Mouse (Mus musculus): ENCODE results near the gene Pdzd2.

The Pdzd2 gene

GRCm38 (mm10) chr15:12739277-12740247 lies at the start of gene Pdzd2:
Pdzd2 (minus strand) TSS chr15:12739924.
- no peak for TF ChIP-seq GATA4 (IDR thresholded peaks at IDR 0.05; ENCODE audit: insufficient replicate concordance, low read length)

GRCm38 (mm10) chr15:12789406-12789867 lies 49.7 kb upstream of the Pdzd2 start:
- no peak for TF ChIP-seq GATA4 (IDR thresholded peaks at IDR 0.05; ENCODE audit: insufficient replicate concordance, low read length)

DNA sequence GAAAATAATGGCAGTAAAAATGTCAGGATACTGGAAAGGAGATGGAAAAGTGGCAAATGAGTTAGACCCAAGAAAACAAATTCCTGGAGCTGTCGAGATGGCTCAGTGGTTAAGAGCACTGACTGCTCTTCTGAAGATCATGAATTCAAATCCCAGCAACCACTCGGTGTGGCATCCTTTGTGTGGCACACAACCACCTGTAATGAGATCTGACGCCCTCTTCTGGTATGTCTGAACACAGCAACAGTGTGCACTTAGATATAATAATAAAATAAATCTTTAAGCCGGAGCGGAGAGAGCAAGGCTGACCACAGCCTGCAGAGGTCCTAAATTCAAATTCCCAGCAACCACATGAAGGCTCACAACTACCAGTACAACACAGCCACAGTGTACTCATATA lies 48.8 kb upstream of the Pdzd2 start:
- TF ChIP-seq GATA4 (IDR thresholded peaks at IDR 0.05; ENCODE audit: insufficient replicate concordance, low read length), result no peak

GRCm38 (mm10) chr15:12781729-12782326 lies 42.1 kb upstream of the Pdzd2 start:
- TF ChIP-seq GATA4 (IDR thresholded peaks at IDR 0.05; ENCODE audit: insufficient replicate concordance, low read length), result no peak

DNA sequence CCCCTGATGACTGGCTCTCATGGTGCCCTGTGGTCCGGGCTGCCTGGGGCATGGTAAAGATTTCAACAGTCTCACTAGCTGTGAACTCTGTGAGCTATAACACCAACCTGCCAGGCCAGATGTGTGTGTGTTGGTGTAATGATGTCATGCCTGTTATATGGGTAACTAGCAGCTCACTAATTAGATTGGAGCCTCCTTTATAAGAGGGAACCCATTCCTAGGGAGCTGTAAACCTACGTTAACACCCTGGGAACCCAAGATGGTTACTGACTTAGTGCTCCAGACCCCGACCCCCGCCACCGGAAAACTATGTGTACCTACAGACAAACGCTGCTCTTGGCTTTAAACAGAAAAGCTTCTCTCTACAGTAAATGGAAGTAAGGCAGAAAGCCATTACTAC lies 41.6 kb upstream of the Pdzd2 start:
- no peak for TF ChIP-seq GATA4 (IDR thresholded peaks at IDR 0.05; ENCODE audit: insufficient replicate concordance, low read length)

- TF ChIP-seq GATA4 (IDR thresholded peaks at IDR 0.05; ENCODE audit: insufficient replicate concordance, low read length), result no peak
These were observed 34.5 kb upstream of the Pdzd2 start for GRCm38 (mm10) chr15:12774149-12774753.

GRCm38 (mm10) chr15:12770958-12771357 lies 31.2 kb upstream of the Pdzd2 start:
- TF ChIP-seq GATA4 (IDR thresholded peaks at IDR 0.05; ENCODE audit: insufficient replicate concordance, low read length), result no peak

GRCm38 (mm10) chr15:12766848-12767247 lies 27.1 kb upstream of the Pdzd2 start:
- TF ChIP-seq GATA4 (IDR thresholded peaks at IDR 0.05; ENCODE audit: insufficient replicate concordance, low read length), result no peak

DNA sequence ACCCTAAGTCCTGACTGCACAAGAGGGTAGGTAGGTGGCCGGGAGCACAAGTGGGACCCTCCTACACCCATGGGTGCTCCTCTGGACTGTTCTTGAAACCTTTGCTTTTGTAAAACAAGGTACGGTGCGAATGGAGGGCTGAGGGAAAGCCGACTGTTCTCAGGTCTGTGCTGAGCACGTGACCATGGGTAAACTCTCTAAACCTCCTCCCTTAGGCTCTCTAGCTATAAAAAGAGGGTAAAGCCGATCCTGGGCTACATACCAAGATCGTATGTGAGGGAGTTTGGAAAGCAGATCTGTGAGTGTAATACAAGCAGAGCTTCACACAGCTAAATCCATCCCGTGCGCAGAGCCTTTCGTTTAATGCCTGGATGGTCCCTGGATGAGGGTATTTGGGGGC lies 23.4 kb upstream of the Pdzd2 start:
- no peak for TF ChIP-seq GATA4 (IDR thresholded peaks at IDR 0.05; ENCODE audit: insufficient replicate concordance, low read length)

DNA sequence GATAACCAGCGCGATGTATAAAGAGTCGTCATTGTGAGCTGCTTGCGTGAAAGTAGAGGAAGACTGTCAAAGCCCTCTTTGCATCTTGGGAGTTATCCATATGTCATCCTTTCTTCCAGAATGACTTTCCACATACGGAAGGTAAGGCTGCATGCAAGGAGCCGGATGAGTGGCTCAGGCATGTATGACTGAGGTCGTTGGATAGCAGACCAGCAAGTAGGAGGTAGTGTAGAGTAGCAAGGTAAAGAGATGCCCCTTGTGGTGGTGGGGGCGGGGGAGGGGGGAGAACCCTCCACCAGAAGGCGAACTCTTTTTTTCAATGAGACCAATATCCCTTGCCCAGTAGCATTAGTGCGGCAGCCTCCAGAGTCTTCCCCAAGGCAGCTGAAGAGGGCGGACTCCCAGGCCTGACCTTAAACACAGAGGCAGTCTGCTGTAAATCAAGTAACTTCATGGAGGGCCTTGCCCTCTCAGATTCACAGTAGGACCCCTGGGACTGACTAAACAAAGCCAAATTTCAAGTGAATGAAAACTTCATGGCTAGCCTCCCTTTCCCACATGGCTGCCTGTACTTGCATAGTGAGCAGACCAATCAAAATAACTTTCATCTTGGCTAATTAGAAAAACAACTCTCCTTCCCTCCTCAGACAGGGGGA lies 22.7 kb upstream of the Pdzd2 start:
- TF ChIP-seq GATA4 (IDR thresholded peaks at IDR 0.05; ENCODE audit: insufficient replicate concordance, low read length), result no peak

- TF ChIP-seq GATA4 (IDR thresholded peaks at IDR 0.05; ENCODE audit: insufficient replicate concordance, low read length), result no peak
These were observed 21.0 kb upstream of the Pdzd2 start for GRCm38 (mm10) chr15:12760747-12761146.

GRCm38 (mm10) chr15:12758461-12758860 lies 18.7 kb upstream of the Pdzd2 start:
- TF ChIP-seq GATA4 (IDR thresholded peaks at IDR 0.05; ENCODE audit: insufficient replicate concordance, low read length), result no peak

DNA sequence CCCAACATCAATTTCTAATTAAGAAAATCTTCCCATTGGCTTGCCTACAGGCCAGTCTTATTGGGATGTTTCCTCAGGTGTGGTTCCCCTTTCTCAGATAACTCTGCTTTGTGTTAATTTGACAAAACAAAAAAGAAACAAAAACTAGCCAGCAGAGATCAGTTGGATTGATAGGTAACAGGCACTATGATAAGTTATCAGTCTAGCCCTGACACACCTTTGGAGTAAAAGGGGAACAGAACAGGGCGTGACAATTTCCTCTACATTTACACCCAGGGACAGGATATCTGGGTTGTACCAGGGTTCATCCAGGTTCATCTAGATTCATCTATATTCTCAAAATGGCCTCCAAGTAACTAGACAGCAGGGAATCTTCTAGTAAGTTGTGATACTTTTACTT lies 18.0 kb upstream of the Pdzd2 start:
- no peak for TF ChIP-seq GATA4 (IDR thresholded peaks at IDR 0.05; ENCODE audit: insufficient replicate concordance, low read length)

GRCm38 (mm10) chr15:12753201-12753600 lies 13.5 kb upstream of the Pdzd2 start:
- TF ChIP-seq GATA4 (IDR thresholded peaks at IDR 0.05; ENCODE audit: insufficient replicate concordance, low read length), result no peak

GRCm38 (mm10) chr15:12750963-12751362 lies 11.2 kb upstream of the Pdzd2 start:
- TF ChIP-seq GATA4 (IDR thresholded peaks at IDR 0.05; ENCODE audit: insufficient replicate concordance, low read length), result no peak
